Mouse (Mus musculus) hindbrain, embryonic 11.5 days (tissue): ENCODE measurements around the gene Lpcat1. TPM values are rescaled to one million over a fixed set of nuclear protein-coding genes. Genes with fewer than 3 reads are reported as not detected.

ENCODE experiments used
- ATAC-seq: fragments of 200-750 bp; cut with Nextera tagmentation; 2 replicates; pipeline ENCODE4 v1.8.0; 2017; ENCODE audit warnings: mild to moderate bottlenecking, moderate TSS enrichment, moderate library complexity; ENCODE audit not compliant: low FRiP score
- DNase-seq: peaks from one replicate; pipeline ENCODE4 v3.0.0-alpha.2; 2015; ENCODE audit warnings: low spot score
- H3K27ac ChIP-seq: fragments of 300-500 bp; sonication (generic); 2 replicates; pipeline ENCODE4 v1.5.1; 2014; ENCODE audit warnings: mild to moderate bottlenecking, low read depth, low read length
- H3K27me3 ChIP-seq: fragments of 300-500 bp; sonication (generic); 2 replicates; pipeline ENCODE4 v1.6.1; 2014; ENCODE audit warnings: mild to moderate bottlenecking, low read length, moderate library complexity, mixed read lengths; ENCODE audit not compliant: control insufficient read depth, insufficient read depth
- H3K36me3 ChIP-seq: fragments of 300-500 bp; sonication (generic); 2 replicates; pipeline ENCODE4 v1.6.1; 2014; ENCODE audit warnings: mild to moderate bottlenecking, low read length, moderate library complexity, mixed read lengths; ENCODE audit not compliant: control insufficient read depth, insufficient read depth
- H3K4me1 ChIP-seq: fragments of 300-500 bp; sonication (generic); replicated peaks from 2 replicates; pipeline ENCODE4 v1.6.1; 2014; ENCODE audit warnings: low read length, mixed read lengths; ENCODE audit not compliant: control insufficient read depth, insufficient read depth
- H3K4me2 ChIP-seq: fragments of 300-500 bp; sonication (generic); replicated peaks from 2 replicates; pipeline ENCODE4 v1.6.1; 2014; ENCODE audit warnings: mild to moderate bottlenecking, low read depth, low read length
- H3K4me3 ChIP-seq: fragments of 300-500 bp; sonication (generic); 2 replicates; pipeline ENCODE4 v1.5.1; 2014; ENCODE audit warnings: low read depth, low read length
- H3K9ac ChIP-seq: fragments of 300-500 bp; sonication (generic); 2 replicates; pipeline ENCODE4 v1.6.1; 2014; ENCODE audit warnings: low read depth, low read length
- H3K9me3 ChIP-seq: fragments of 300-500 bp; sonication (generic); 2 replicates; pipeline ENCODE4 v1.6.1; 2016; ENCODE audit warnings: low read length; ENCODE audit not compliant: control insufficient read depth
- WGBS: fragments of 180-500 bp; shearing (Covaris S2); extraction: QIAGEN DNeasy Blood & Tissue Kit; methylation state at CpG from one replicate; pipeline ENCODE4 v1.1.7; 2014; 5-methylcytosine and 5-hydroxymethylcytosine counted together
- polyA plus RNA-seq: library from polyadenylated mRNA; unstranded; fragments of >200 nt; fragmentation: Nextera tagmentation; extraction: Ambion mirVana; gene quantifications from 2 replicates; pipeline ENCODE4 v1.2.1, GENCODE M21; 2014

The Lpcat1 gene
- polyA plus RNA-seq, 1 experiment from 2014 or later: 51.2 TPM

GRCm38 (mm10) chr13:73467421-73468237 is 632 bp downstream of the Lpcat1 start:
- DNase-seq (no peak), ATAC-seq (peak; percentile 88)
- WGBS: under 1% methylated on average over 42 of the region's 53 CpGs
- Histone ChIP-seq H3K4me2 (peak overlapping the region; percentile 92), H3K9ac (peak overlapping the region; percentile 95), H3K4me3 (peak overlapping the region; percentile 88), H3K36me3 (no peaks in the 10 kb centered on the region), H3K9me3 (no peaks in the 10 kb centered on the region), H3K27ac (peak overlapping the region; percentile 96), H3K4me1 (peaks cover 9% of the 10 kb centered on the region), H3K27me3 (no peaks in the 10 kb centered on the region)

- Histone ChIP-seq H3K4me1 (peaks cover 9% of the 10 kb centered on the region), H3K4me2 (peak overlapping the region; percentile 92; the same call in 1 of the 2 replicates), H3K9ac (peak overlapping the region; percentile 45; the same call in 1 of the 2 replicates), H3K36me3 (no peaks in the 10 kb centered on the region), H3K27me3 (no peaks in the 10 kb centered on the region), H3K9me3 (no peaks in the 10 kb centered on the region), H3K27ac (no peak overlapping the region), H3K4me3 (peak overlapping the region; percentile 88; the same call in 1 of the 2 replicates)
- WGBS: 76% methylated on average over 3 of the region's 3 CpGs
- ATAC-seq: no peak
- no peak for DNase-seq
Observed at GRCm38 (mm10) chr13:73468834-73469233, 1.8 kb downstream of the Lpcat1 start.

- Histone ChIP-seq H3K4me1 (peaks cover 9% of the 10 kb centered on the region), H3K4me3 (no peak overlapping the region), H3K9me3 (no peaks in the 10 kb centered on the region), H3K27ac (no peak overlapping the region), H3K4me2 (no peak overlapping the region), H3K9ac (no peak overlapping the region), H3K27me3 (no peaks in the 10 kb centered on the region), H3K36me3 (no peaks in the 10 kb centered on the region)
- no peak for ATAC-seq
- WGBS: 81% methylated on average over 9 of the region's 9 CpGs
- no peak for DNase-seq
Observed at GRCm38 (mm10) chr13:73469257-73469967, 2.4 kb downstream of the Lpcat1 start.

- no peaks in the 10 kb centered on the region for H3K36me3 ChIP-seq
- WGBS: 86% methylated on average over 3 of the region's 3 CpGs
Observed at GRCm38 (mm10) chr13:73472481-73472880, 5.5 kb downstream of the Lpcat1 start.

GRCm38 (mm10) chr13:73473746-73474145 is 6.7 kb downstream of the Lpcat1 start:
- Histone ChIP-seq H3K27me3 (no peaks in the 10 kb centered on the region), H3K9ac (no peak overlapping the region), H3K4me2 (no peak overlapping the region), H3K9me3 (no peaks in the 10 kb centered on the region), H3K4me3 (no peak overlapping the region), H3K4me1 (peaks cover 5% of the 10 kb centered on the region; the same call in 1 of the 2 replicates), H3K36me3 (no peaks in the 10 kb centered on the region), H3K27ac (no peak overlapping the region)
- ATAC-seq: no peak
- 98% methylated on average over 2 of the region's 2 CpGs for WGBS
- no peak for DNase-seq

More at GRCm38 (mm10) chr13:73472481-73472880, 5.5 kb downstream of the Lpcat1 start:
- ATAC-seq (no peak), DNase-seq (no peak)
- no peak overlapping the region for H3K4me3 ChIP-seq
- H3K27me3 ChIP-seq: no peaks in the 10 kb centered on the region
- H3K9ac ChIP-seq: no peak overlapping the region
- peaks cover 9% of the 10 kb centered on the region for H3K4me1 ChIP-seq
- no peaks in the 10 kb centered on the region for H3K9me3 ChIP-seq
- H3K4me2 ChIP-seq: no peak overlapping the region
- no peak overlapping the region for H3K27ac ChIP-seq

- 91% methylated on average over 6 of the region's 6 CpGs for WGBS
- DNase-seq (no peak), ATAC-seq (no peak)
- Histone ChIP-seq H3K36me3 (no peaks in the 10 kb centered on the region), H3K4me3 (no peak overlapping the region), H3K4me1 (0 out of 2 replicates have a peak, but pooled peaks cover 3% of the 10 kb centered on the region), H3K4me2 (no peak overlapping the region), H3K9me3 (no peaks in the 10 kb centered on the region), H3K27ac (no peak overlapping the region), H3K27me3 (no peaks in the 10 kb centered on the region), H3K9ac (no peak overlapping the region)
Observed at GRCm38 (mm10) chr13:73474163-73474562, 7.2 kb downstream of the Lpcat1 start.

GRCm38 (mm10) chr13:73475058-73475980 is 8.3 kb downstream of the Lpcat1 start:
- DNase-seq (no peak), ATAC-seq (no peak)
- Histone ChIP-seq H3K4me1 (no peaks in the 10 kb centered on the region), H3K27ac (no peak overlapping the region), H3K4me3 (no peak overlapping the region), H3K4me2 (no peak overlapping the region), H3K27me3 (no peaks in the 10 kb centered on the region), H3K36me3 (no peaks in the 10 kb centered on the region), H3K9me3 (no peaks in the 10 kb centered on the region), H3K9ac (no peak overlapping the region)
- 91% methylated on average over 12 of the region's 12 CpGs for WGBS

- no peaks in the 10 kb centered on the region for H3K4me1 ChIP-seq
- no peak overlapping the region for H3K9ac ChIP-seq
- no peaks in the 10 kb centered on the region for H3K9me3 ChIP-seq
- no peak for ATAC-seq
- H3K27ac ChIP-seq: no peak overlapping the region
- H3K4me2 ChIP-seq: no peak overlapping the region
- no peaks in the 10 kb centered on the region for H3K27me3 ChIP-seq
- DNase-seq: no peak
- WGBS: 90% methylated on average over 5 of the region's 5 CpGs
- no peak overlapping the region for H3K4me3 ChIP-seq
- no peaks in the 10 kb centered on the region for H3K36me3 ChIP-seq
Observed at GRCm38 (mm10) chr13:73476259-73476658, 9.3 kb downstream of the Lpcat1 start.
